Mouse (Mus musculus): ENCODE data around the gene Tcte3. TPM values are rescaled to one million over a fixed set of nuclear protein-coding genes. Genes with fewer than 3 reads are reported as not detected.
"Not testable (repeated sequence)": the region's sequence is repeated elsewhere in the genome, so short reads cannot be mapped to it uniquely, and the experiment has no call there.

Gene Tcte3
- polyA plus RNA-seq, 1 experiment from 2014 or later = 0.45 TPM

DNA sequence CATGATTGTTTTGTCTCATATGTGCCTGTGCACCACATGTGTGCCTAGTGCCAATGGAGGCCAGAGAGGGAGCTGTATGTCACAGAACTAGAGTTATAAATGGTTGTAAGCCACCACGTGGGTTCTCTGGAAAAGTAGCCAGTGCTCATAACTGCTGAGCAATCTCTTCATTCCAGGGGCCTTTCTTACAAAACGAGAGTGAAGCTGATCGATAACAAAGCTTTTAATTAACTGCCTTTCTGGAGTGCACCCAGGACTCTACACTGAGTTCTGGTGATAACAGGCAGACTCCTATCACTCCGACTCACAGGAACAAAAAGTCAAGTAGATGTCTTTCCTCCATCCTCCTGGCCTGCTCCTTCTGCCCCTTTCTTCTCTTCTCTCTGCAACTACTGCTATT lies 41.2 kb downstream of the Tcte3 start:
- no CpG with 5 or more reads among the region's 4 CpGs for WGBS
- not testable (repeated sequence) for H3K27ac ChIP-seq (replicated peaks in 1 of 2; ENCODE audit: control insufficient read depth in 1 of 2, insufficient read depth in 1 of 2, low read depth in 2 of 2, low read length in 2 of 2); H3K4me3 ChIP-seq (ENCODE audit: control insufficient read depth in 1 of 2, insufficient read depth in 1 of 2, low read depth in 1 of 2, low read length in 2 of 2); H3K4me2 ChIP-seq (ENCODE audit: low read length); H3K27me3 ChIP-seq (ENCODE audit: control insufficient read depth, insufficient read depth, low read length); H3K9me3 ChIP-seq (ENCODE audit: control insufficient read depth, low read length); ATAC-seq (ENCODE audit: insufficient number of reproducible peaks, insufficient read depth, low FRiP score, low read depth); H3K9ac ChIP-seq (ENCODE audit: low read length); H3K36me3 ChIP-seq (ENCODE audit: control insufficient read depth, insufficient read depth, low read length); H3K4me1 ChIP-seq (ENCODE audit: control insufficient read depth in 2 of 2, insufficient read depth in 2 of 2, low read length in 2 of 2)

DNA sequence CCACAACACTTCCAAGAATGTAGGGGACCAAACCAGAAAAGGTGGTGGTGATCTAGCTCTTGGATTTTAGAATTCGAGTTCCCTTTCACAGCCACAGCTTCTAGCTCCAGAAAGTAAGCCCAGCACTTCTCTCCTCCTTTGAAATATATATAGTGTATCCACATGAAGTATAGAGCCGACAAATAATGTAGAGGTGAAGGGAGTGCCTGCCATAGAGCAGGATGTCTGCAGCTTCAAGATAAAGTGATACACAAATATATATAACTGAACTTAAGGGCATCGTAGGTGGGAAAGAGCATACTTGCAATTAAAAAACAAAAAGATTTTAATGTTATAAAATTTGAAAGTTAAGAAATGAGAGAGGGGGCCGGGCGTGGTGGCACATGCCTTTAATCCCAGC lies 47.1 kb downstream of the Tcte3 start:
- not testable (repeated sequence) for H3K4me2 ChIP-seq (ENCODE audit: low read length); H3K27me3 ChIP-seq (ENCODE audit: control insufficient read depth, insufficient read depth, low read length); H3K36me3 ChIP-seq (ENCODE audit: control insufficient read depth, insufficient read depth, low read length); H3K9ac ChIP-seq (ENCODE audit: low read length); H3K27ac ChIP-seq (replicated peaks in 1 of 2; ENCODE audit: control insufficient read depth in 1 of 2, insufficient read depth in 1 of 2, low read depth in 2 of 2, low read length in 2 of 2); H3K4me1 ChIP-seq (ENCODE audit: control insufficient read depth in 2 of 2, insufficient read depth in 2 of 2, low read length in 2 of 2); ATAC-seq (ENCODE audit: insufficient number of reproducible peaks, insufficient read depth, low FRiP score, low read depth); H3K4me3 ChIP-seq (ENCODE audit: control insufficient read depth in 1 of 2, insufficient read depth in 1 of 2, low read depth in 1 of 2, low read length in 2 of 2); H3K9me3 ChIP-seq (ENCODE audit: control insufficient read depth, low read length)
- no CpG with 5 or more reads among the region's 5 CpGs for WGBS

DNA sequence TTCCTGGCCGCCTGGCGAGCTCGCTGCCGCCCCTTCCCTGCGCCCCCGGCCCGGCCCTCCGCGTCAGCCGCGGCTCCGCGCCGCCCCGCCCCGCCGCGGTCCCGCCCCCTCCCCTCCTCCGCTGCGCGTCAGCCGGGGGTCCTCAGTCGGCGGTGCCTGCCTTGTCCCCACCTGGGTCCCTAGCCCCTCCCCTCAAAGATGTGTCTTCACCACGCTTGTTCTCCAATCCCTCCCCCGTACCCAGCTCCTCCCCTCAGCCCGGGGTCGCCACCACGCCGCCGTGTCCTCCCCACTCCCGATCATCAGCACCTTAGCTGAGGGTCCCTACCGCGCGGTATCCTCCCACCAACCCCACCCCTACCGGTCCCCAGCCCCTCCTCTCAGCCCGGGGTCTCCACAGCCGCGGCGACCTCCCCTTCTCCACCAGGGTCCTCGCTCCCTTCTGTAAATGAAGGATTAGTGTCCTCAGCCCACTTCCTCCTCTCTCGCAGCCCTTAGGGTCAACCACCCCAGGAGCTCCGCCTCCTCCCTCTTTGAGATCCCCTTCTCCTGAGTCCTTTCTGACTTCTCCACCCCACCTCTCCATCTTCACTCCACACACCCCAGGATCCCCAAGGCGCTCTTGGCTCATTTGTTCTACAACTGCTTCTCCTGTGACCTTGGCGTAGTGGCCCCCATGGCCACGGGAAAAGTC lies 48.0 kb downstream of the Tcte3 start:
- H3K4me3 ChIP-seq (ENCODE audit: control insufficient read depth in 1 of 2, insufficient read depth in 1 of 2, low read depth in 1 of 2, low read length in 2 of 2); H3K4me2 ChIP-seq (ENCODE audit: low read length); H3K27ac ChIP-seq (replicated peaks in 1 of 2; ENCODE audit: control insufficient read depth in 1 of 2, insufficient read depth in 1 of 2, low read depth in 2 of 2, low read length in 2 of 2); H3K36me3 ChIP-seq (ENCODE audit: control insufficient read depth, insufficient read depth, low read length); H3K27me3 ChIP-seq (ENCODE audit: control insufficient read depth, insufficient read depth, low read length); H3K9ac ChIP-seq (ENCODE audit: low read length); H3K9me3 ChIP-seq (ENCODE audit: control insufficient read depth, low read length); H3K4me1 ChIP-seq (ENCODE audit: control insufficient read depth in 2 of 2, insufficient read depth in 2 of 2, low read length in 2 of 2): not testable (repeated sequence)
- no CpG with 5 or more reads among the region's 47 CpGs for WGBS
- ATAC-seq (ENCODE audit: insufficient number of reproducible peaks, insufficient read depth, low FRiP score, low read depth) = peak; percentile 79

DNA sequence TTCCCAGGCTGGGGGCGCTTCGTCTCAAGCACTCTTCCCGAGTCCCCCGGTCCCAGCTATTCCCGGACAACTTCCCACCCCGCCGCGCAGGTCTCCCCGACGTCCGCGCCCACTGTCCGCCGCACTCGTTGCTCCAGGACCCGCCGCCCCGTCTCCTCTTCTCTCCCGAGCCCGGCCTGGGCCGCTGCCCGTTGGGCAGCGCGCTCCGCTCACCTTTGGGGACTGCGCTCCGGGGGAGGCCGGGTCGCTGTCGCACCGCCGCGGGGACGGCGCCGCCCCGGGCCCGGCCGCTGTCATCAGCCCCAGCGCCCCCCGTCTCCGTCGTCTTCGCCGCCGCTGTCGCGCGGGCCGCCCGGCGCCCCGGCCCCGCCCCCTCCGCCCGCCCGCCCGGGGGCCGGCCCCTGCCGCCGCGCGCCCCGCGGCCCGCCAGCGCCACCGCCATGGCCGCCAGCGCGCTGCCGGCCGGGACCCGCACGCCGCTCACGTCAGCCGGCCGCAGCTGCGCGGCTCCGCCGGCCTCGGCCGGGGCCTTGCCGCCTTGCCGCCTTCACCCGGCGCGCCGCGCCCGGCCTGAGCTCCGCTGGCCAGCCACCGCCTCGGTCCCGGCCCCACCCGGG lies 48.7 kb downstream of the Tcte3 start:
- not testable (repeated sequence) for H3K27ac ChIP-seq (replicated peaks in 1 of 2; ENCODE audit: control insufficient read depth in 1 of 2, insufficient read depth in 1 of 2, low read depth in 2 of 2, low read length in 2 of 2); H3K4me3 ChIP-seq (ENCODE audit: control insufficient read depth in 1 of 2, insufficient read depth in 1 of 2, low read depth in 1 of 2, low read length in 2 of 2); H3K27me3 ChIP-seq (ENCODE audit: control insufficient read depth, insufficient read depth, low read length); H3K36me3 ChIP-seq (ENCODE audit: control insufficient read depth, insufficient read depth, low read length); H3K4me1 ChIP-seq (ENCODE audit: control insufficient read depth in 2 of 2, insufficient read depth in 2 of 2, low read length in 2 of 2); H3K9me3 ChIP-seq (ENCODE audit: control insufficient read depth, low read length); H3K4me2 ChIP-seq (ENCODE audit: low read length); H3K9ac ChIP-seq (ENCODE audit: low read length)
- no CpG with 5 or more reads among the region's 98 CpGs for WGBS
- peak; percentile 80 for ATAC-seq (ENCODE audit: insufficient number of reproducible peaks, insufficient read depth, low FRiP score, low read depth)

DNA sequence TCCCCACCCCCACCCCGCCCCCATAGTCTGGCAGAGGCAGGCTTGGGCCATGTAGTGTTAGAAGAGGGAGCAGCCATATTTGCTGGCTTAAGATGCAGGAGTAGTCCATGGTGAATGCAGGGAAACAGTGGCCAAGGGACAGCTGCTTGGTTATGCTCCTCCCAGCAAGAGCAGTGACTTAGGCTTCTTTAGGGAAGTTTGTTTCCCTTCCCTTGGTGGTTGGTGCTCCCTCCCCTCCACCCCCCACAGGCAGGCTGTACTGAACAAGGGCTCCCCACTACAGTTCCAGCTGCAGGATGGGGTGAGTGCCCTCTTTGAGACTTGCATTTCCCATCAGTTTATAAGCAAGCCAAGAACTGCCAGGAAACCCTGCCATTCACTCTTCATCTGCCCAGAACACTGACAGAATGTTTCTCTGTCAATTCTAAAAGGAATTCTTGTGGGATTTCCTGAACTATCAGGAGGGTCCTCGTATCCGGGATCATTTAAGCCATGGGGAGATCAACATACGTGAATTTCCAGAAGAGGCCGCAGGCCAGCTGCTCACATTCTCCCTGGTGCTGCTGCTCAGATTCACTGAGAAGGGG lies 51.1 kb downstream of the Tcte3 start:
- 86% methylated on average over 4 of the region's 5 CpGs for WGBS
- not testable (repeated sequence) for H3K4me3 ChIP-seq (ENCODE audit: control insufficient read depth in 1 of 2, insufficient read depth in 1 of 2, low read depth in 1 of 2, low read length in 2 of 2); ATAC-seq (ENCODE audit: insufficient number of reproducible peaks, insufficient read depth, low FRiP score, low read depth)

DNA sequence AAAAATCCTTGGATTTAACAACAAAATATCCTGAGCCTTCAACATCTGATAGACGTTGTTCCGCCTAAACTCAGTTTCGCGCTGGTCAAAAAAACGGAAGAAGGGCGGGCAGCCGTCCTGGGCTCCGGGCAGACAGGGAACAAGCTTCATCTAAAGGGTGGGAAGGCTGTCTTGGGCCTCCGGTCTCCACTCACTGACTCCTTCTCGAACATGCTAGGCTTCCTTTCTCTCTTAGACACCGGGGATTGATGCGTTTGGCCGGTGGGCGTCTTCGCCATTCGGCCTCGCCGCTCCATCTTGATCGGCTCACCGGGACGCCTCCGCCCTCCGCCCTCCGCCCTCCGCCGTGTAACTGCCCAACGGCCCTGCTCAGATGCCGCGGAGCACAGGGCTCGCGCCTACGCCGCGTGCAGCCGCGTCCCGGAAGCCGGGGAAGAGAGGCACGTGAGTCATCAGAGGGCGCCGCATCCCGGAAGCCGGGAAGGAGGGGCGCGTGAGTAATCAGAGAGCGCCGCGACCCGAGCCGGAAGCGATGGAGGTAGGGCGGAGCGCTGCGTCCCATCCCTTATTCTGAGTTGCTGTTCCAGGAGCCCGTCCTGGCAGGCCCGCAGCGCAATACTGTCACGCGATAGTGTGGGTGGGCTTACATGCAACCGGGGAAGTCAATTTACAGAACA lies 62.8 kb downstream of the Tcte3 start, which contains the start of the genes 9030025P20Rik and Gm3417:
TSS of gene 9030025P20Rik (plus strand) at position 107 of the 677 bp plus-strand sequence.
TSS of gene Gm3417 (minus strand) at position 429 of the 677 bp plus-strand sequence.
- not testable (repeated sequence) for H3K36me3 ChIP-seq (ENCODE audit: control insufficient read depth, insufficient read depth, low read length); H3K4me3 ChIP-seq (ENCODE audit: control insufficient read depth in 1 of 2, insufficient read depth in 1 of 2, low read depth in 1 of 2, low read length in 2 of 2); H3K9ac ChIP-seq (ENCODE audit: low read length); H3K9me3 ChIP-seq (ENCODE audit: control insufficient read depth, low read length); H3K27me3 ChIP-seq (ENCODE audit: control insufficient read depth, insufficient read depth, low read length); H3K4me1 ChIP-seq (ENCODE audit: control insufficient read depth in 2 of 2, insufficient read depth in 2 of 2, low read length in 2 of 2); H3K27ac ChIP-seq (replicated peaks in 1 of 2; ENCODE audit: control insufficient read depth in 1 of 2, insufficient read depth in 1 of 2, low read depth in 2 of 2, low read length in 2 of 2)
- no CpG with 5 or more reads among the region's 60 CpGs for WGBS
- peak within 1 kb of the TSS; percentile 35; the same call in 1 of the 2 replicates for H3K4me2 ChIP-seq (ENCODE audit: low read length)
- peak; percentile 98 for ATAC-seq (ENCODE audit: insufficient number of reproducible peaks, insufficient read depth, low FRiP score, low read depth)

More for the DNA sequence above, 51.1 kb downstream of the Tcte3 start:
- not testable (repeated sequence) for H3K4me2 ChIP-seq (ENCODE audit: low read length); H3K27me3 ChIP-seq (ENCODE audit: control insufficient read depth, insufficient read depth, low read length); H3K4me1 ChIP-seq (ENCODE audit: control insufficient read depth in 2 of 2, insufficient read depth in 2 of 2, low read length in 2 of 2); H3K27ac ChIP-seq (replicated peaks in 1 of 2; ENCODE audit: control insufficient read depth in 1 of 2, insufficient read depth in 1 of 2, low read depth in 2 of 2, low read length in 2 of 2); H3K9me3 ChIP-seq (ENCODE audit: control insufficient read depth, low read length); H3K36me3 ChIP-seq (ENCODE audit: control insufficient read depth, insufficient read depth, low read length); H3K9ac ChIP-seq (ENCODE audit: low read length)

DNA sequence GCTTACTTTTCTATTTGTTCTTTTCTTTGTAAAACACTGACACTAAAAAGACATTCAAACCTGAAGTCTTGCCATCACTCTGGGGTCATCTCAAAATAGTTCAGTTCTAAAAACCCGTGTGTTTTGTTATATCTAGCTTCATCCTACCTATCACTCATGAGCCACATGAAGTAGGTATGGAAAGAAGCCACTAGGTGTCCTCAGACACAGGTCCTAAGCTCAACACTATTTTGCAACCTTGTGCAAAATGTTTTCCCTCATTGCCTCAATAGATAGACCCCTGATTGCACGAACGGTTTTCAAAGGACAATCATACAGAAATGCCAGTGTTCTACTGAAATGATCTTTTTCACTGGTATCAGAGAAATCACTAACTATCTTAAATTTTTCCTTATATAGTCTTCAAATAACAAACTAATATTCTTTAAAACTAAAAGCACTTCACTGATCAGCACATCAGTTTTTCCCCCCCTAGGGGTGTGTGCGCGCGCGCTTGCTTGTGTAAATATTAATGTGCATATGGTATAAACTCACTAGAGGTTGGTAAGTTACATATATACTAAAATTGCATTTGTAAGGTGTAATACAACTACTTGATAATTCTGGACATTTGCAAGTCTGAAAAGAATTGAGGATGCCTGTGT lies 63.4 kb downstream of the Tcte3 start:
- H3K36me3 ChIP-seq (ENCODE audit: control insufficient read depth, insufficient read depth, low read length); H3K9ac ChIP-seq (ENCODE audit: low read length); ATAC-seq (ENCODE audit: insufficient number of reproducible peaks, insufficient read depth, low FRiP score, low read depth); H3K4me3 ChIP-seq (ENCODE audit: control insufficient read depth in 1 of 2, insufficient read depth in 1 of 2, low read depth in 1 of 2, low read length in 2 of 2); H3K9me3 ChIP-seq (ENCODE audit: control insufficient read depth, low read length); H3K4me1 ChIP-seq (ENCODE audit: control insufficient read depth in 2 of 2, insufficient read depth in 2 of 2, low read length in 2 of 2); H3K27ac ChIP-seq (replicated peaks in 1 of 2; ENCODE audit: control insufficient read depth in 1 of 2, insufficient read depth in 1 of 2, low read depth in 2 of 2, low read length in 2 of 2); H3K27me3 ChIP-seq (ENCODE audit: control insufficient read depth, insufficient read depth, low read length): not testable (repeated sequence)
- H3K4me2 ChIP-seq (ENCODE audit: low read length) = peak overlapping the region; percentile 35; the same call in 1 of the 2 replicates
- 4% methylated on average over 4 of the region's 7 CpGs for WGBS

Data from heart, embryonic 14.5 days (tissue).